Mouse (Mus musculus): ENCODE results near the gene Ncaph2. TPM values are rescaled to one million over a fixed set of nuclear protein-coding genes. Genes with fewer than 3 reads are reported as not detected.

Gene Ncaph2
- polyA plus RNA-seq (2015; fragmentation: Nextera tagmentation; extraction: Ambion mirVana): 113 and 120 TPM in 2 replicates

- no peaks in the 10 kb centered on the region for H3K9me3 ChIP-seq
- peak within 1 kb of the TSS; percentile 82 for H3K27ac ChIP-seq (replicated peaks)
- H3K4me1 ChIP-seq (replicated peaks): peaks cover 34% of the 10 kb centered on the region
- H3K4me2 ChIP-seq: peak within 1 kb of the TSS; percentile 91
- peak; percentile 94 for ATAC-seq (ENCODE audit: low FRiP score, low read depth)
- H3K9ac ChIP-seq: peak within 1 kb of the TSS; percentile 76
- peak within 1 kb of the TSS; percentile 72 for H3K4me3 ChIP-seq
- H3K27me3 ChIP-seq: no peaks in the 10 kb centered on the region
- under 1% methylated on average over 64 of the region's 64 CpGs for WGBS
- H3K36me3 ChIP-seq: peaks cover 26% of the 10 kb centered on the region
These were observed at the start of gene Ncaph2, which contains the start of gene Lmf2 for GRCm38 (mm10) chr15:89355241-89356187. Ncaph2 (plus strand) TSS chr15:89355719. Lmf2 (minus strand) TSS chr15:89355659.

- Histone ChIP-seq H3K36me3 (peaks cover 59% of the 10 kb centered on the region), H3K4me2 (no peak overlapping the region), H3K9ac (no peak overlapping the region), H3K9me3 (no peaks in the 10 kb centered on the region), H3K4me1 (replicated peaks) (peaks cover 12% of the 10 kb centered on the region), H3K27me3 (no peaks in the 10 kb centered on the region), H3K27ac (replicated peaks) (no peak overlapping the region), H3K4me3 (no peak overlapping the region)
- ATAC-seq (ENCODE audit: low FRiP score, low read depth): no peak
- WGBS: 67% methylated on average over 1 of the region's 1 CpGs
These were observed 49.6 kb upstream of the Ncaph2 start for GRCm38 (mm10) chr15:89305966-89306365.

GRCm38 (mm10) chr15:89307461-89307860 is 48.1 kb upstream of the Ncaph2 start:
- Histone ChIP-seq H3K9ac (no peak overlapping the region), H3K27me3 (no peaks in the 10 kb centered on the region), H3K4me3 (no peak overlapping the region), H3K9me3 (no peaks in the 10 kb centered on the region), H3K36me3 (peaks cover 44% of the 10 kb centered on the region), H3K27ac (replicated peaks) (no peak overlapping the region), H3K4me1 (replicated peaks) (peaks cover 26% of the 10 kb centered on the region), H3K4me2 (no peak overlapping the region)
- WGBS: 95% methylated on average over 13 of the region's 13 CpGs
- ATAC-seq (ENCODE audit: low FRiP score, low read depth): no peak

GRCm38 (mm10) chr15:89308406-89309139 is 46.9 kb upstream of the Ncaph2 start:
- Histone ChIP-seq H3K4me2 (no peak overlapping the region), H3K9ac (no peak overlapping the region), H3K4me3 (no peak overlapping the region), H3K9me3 (no peaks in the 10 kb centered on the region), H3K4me1 (replicated peaks) (peaks cover 37% of the 10 kb centered on the region), H3K27ac (replicated peaks) (no peak overlapping the region), H3K27me3 (no peaks in the 10 kb centered on the region), H3K36me3 (peaks cover 33% of the 10 kb centered on the region)
- 89% methylated on average over 7 of the region's 7 CpGs for WGBS
- no peak for ATAC-seq (ENCODE audit: low FRiP score, low read depth)

GRCm38 (mm10) chr15:89309962-89310498 is 45.5 kb upstream of the Ncaph2 start:
- Histone ChIP-seq H3K36me3 (peaks cover 20% of the 10 kb centered on the region), H3K4me2 (no peak overlapping the region), H3K27ac (replicated peaks) (no peak overlapping the region), H3K27me3 (no peaks in the 10 kb centered on the region), H3K9me3 (no peaks in the 10 kb centered on the region), H3K4me1 (replicated peaks) (peaks cover 48% of the 10 kb centered on the region), H3K9ac (no peak overlapping the region), H3K4me3 (no peak overlapping the region)
- 66% methylated on average over 6 of the region's 6 CpGs for WGBS
- no peak for ATAC-seq (ENCODE audit: low FRiP score, low read depth)

DNA sequence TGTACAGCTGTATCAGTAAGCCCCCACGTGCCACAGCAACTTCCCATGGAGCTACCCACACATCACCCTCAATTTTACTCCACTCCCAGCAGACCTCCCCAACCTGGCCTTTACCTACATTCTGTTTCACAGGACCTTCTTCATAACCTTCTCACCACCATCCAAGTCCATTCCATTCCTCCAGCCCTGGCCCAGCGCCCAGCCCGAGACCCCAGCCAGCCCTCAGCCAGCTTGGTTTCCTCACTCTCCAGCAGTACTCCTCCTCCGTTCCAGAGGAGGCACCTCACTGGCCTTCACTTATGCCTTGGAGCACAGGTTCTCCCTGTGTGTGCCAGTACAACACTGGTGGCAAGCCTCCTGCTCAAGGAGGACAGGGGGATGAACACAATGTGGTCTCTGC is 42.2 kb upstream of the Ncaph2 start:
- H3K4me1 ChIP-seq (replicated peaks): peaks cover 52% of the 10 kb centered on the region
- no peaks in the 10 kb centered on the region for H3K9me3 ChIP-seq
- H3K4me3 ChIP-seq: peak overlapping the region; percentile 99; the same call in 1 of the 2 replicates
- H3K36me3 ChIP-seq: no peaks in the 10 kb centered on the region
- peak overlapping the region; percentile 94 for H3K4me2 ChIP-seq
- no peak overlapping the region for H3K27ac ChIP-seq (replicated peaks)
- ATAC-seq (ENCODE audit: low FRiP score, low read depth): no peak
- no peaks in the 10 kb centered on the region for H3K27me3 ChIP-seq
- H3K9ac ChIP-seq: no peak overlapping the region
- 86% methylated on average over 4 of the region's 4 CpGs for WGBS

DNA sequence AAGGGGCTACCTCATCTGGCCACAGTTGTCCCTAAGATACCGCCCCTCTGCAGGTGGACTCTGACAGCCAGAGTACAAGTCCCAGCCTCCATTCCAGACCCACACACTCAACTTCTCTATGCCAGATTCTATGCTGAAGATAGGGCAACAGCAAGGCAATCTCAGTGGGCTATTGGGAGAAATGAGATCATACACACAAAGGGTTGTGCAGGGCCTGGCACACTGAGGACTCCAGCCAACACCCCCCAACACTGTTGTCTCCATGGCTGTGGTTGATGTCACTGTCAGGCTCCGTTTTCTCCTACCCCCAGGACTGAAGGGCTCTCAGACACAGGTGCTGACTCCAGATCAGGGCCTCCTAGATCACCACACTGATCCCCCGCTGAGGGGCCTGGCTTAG is 41.4 kb upstream of the Ncaph2 start:
- Histone ChIP-seq H3K27ac (replicated peaks) (no peak overlapping the region; the same call in 1 of the 2 replicates), H3K9ac (peak overlapping the region; percentile 96), H3K4me1 (replicated peaks) (peaks cover 52% of the 10 kb centered on the region), H3K4me2 (peak overlapping the region; percentile 94), H3K27me3 (no peaks in the 10 kb centered on the region), H3K36me3 (no peaks in the 10 kb centered on the region), H3K9me3 (no peaks in the 10 kb centered on the region), H3K4me3 (peak overlapping the region; percentile 99)
- WGBS: 30% methylated on average over 3 of the region's 3 CpGs
- no peak for ATAC-seq (ENCODE audit: low FRiP score, low read depth)

DNA sequence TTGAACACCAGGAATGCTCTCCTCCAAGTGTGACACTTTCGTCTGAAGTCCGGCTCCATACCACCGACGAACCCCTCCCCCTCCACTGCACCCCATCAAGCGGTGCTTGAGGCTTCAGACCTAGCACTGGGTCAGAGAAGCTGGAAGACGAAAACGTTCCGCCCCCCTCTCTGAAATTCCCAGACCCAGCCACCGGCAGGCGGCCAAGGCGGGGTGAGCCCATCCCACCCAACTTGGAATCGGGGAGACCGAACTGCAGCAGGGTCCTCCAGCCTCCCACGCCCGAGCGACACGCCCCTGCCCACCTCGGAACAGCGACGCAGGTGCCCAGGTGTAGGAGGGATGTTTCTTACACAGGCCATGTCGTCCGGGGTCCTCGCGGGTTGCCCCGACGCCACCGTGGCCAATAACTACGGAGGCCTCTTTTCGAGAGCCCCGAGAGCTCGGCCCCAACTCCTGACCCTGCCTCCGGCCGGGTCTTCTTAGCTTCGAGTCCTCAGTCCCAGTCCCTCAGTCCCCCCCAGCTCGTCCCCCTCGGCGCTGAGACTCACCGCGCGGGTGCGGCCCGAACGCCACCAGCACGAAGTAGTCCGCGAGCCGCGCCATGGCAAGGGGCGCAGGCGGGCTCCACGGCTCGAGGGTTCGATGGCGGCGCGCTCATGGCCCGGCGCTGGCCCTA is 40.9 kb upstream of the Ncaph2 start:
- Histone ChIP-seq H3K9me3 (no peaks in the 10 kb centered on the region), H3K4me3 (peak overlapping the region; percentile 99), H3K27ac (replicated peaks) (peak overlapping the region; percentile 78), H3K4me1 (replicated peaks) (peaks cover 52% of the 10 kb centered on the region), H3K27me3 (no peaks in the 10 kb centered on the region), H3K9ac (peak overlapping the region; percentile 96), H3K4me2 (peak overlapping the region; percentile 94), H3K36me3 (no peaks in the 10 kb centered on the region)
- under 1% methylated on average over 58 of the region's 58 CpGs for whole genome bisulfite sequencing
- ATAC-seq (ENCODE audit: low FRiP score, low read depth): peak; percentile 16; the same call in 1 of the 2 replicates

DNA sequence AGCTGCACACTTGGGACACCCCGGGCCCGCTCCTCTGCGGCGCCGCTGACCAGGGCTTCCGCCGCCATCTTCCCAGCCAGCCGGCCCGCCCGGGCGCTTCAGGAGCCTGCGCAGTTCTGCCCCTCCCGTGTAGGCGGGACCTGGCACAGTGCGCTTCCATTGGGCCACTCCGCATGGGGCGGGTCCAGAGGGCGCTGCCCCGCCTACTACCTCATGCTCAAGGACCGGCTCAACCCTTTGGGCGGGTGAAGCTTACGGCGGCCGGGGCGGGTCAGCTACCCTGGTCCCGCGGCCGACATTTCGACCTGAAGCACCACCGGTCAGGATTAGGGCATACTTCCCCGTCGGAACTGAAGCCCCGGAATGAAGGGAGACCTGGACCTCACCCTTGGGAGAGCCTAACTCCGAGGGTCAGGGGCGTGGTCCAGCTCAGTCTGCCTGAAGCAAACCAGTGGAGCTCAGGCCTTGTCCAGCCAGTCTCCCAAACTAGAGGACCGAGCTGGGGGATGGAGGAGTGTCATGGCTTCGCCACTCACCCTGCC is 40.3 kb upstream of the Ncaph2 start, which contains the start of gene Sbf1:
Gene Sbf1 (minus strand): TSS at position 122 of the 542 bp plus-strand sequence.
- under 1% methylated on average over 36 of the region's 37 CpGs for WGBS
- H3K27ac ChIP-seq (replicated peaks): peak within 1 kb of the TSS; percentile 78
- H3K27me3 ChIP-seq: no peaks in the 10 kb centered on the region
- H3K36me3 ChIP-seq: no peaks in the 10 kb centered on the region
- peak; percentile 99 for ATAC-seq (ENCODE audit: low FRiP score, low read depth)
- peaks cover 47% of the 10 kb centered on the region for H3K4me1 ChIP-seq (replicated peaks)
- H3K9me3 ChIP-seq: no peaks in the 10 kb centered on the region
- H3K9ac ChIP-seq: peak within 1 kb of the TSS; percentile 96
- H3K4me3 ChIP-seq: peak within 1 kb of the TSS; percentile 99
- H3K4me2 ChIP-seq: peak within 1 kb of the TSS; percentile 94

DNA sequence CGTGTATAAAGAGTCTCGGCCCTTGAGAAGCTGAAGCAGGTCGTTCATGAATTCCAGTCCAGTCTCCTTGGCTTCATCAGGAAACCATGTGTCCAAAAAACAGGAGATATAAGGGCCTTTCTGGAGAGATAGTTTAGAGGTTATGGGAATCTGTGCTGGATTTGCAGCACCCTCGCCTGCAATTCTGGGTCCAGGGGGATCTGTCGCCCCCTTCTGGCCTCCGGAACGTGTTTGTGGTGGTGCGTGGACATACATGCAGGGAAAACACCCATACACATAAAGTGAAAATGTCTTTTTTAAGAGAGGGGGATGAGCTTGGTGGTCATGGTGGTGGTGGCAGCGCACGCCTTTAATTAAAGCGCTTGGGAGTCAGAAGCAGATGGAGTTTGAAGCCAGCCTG is 39.4 kb upstream of the Ncaph2 start:
- Histone ChIP-seq H3K4me3 (no peak overlapping the region), H3K9me3 (no peaks in the 10 kb centered on the region), H3K9ac (no peak overlapping the region), H3K4me1 (replicated peaks) (peaks cover 38% of the 10 kb centered on the region), H3K4me2 (peak overlapping the region; percentile 94; the same call in 1 of the 2 replicates), H3K27me3 (no peaks in the 10 kb centered on the region), H3K27ac (replicated peaks) (no peak overlapping the region), H3K36me3 (no peaks in the 10 kb centered on the region)
- WGBS: 65% methylated on average over 11 of the region's 11 CpGs
- no peak for ATAC-seq (ENCODE audit: low FRiP score, low read depth)

DNA sequence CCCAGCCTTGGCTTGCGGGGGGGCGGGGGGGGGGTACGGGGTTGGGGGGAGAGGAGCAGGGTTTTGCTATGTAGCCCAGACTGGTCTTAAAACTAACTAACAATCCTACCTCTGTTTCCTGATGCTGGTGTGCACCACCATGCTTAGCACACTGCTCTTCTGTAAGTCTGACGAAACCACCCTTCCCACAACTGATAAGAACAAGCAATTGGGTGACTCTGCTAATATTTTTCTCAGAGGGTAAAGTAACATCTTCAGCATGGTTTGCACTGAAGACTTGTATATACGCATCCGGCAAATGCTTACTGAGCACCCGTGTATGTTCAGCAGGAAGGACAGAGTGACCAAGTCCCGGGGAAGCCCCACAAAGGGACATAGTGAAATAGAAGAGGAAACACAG is 34.3 kb upstream of the Ncaph2 start:
- no peak for ATAC-seq (ENCODE audit: low FRiP score, low read depth)
- Histone ChIP-seq H3K4me1 (replicated peaks) (no peaks in the 10 kb centered on the region), H3K4me3 (no peak overlapping the region), H3K27ac (replicated peaks) (no peak overlapping the region), H3K9ac (no peak overlapping the region), H3K9me3 (no peaks in the 10 kb centered on the region), H3K36me3 (no peaks in the 10 kb centered on the region), H3K27me3 (peaks cover 9% of the 10 kb centered on the region), H3K4me2 (no peak overlapping the region)
- 84% methylated on average over 8 of the region's 8 CpGs for WGBS
